Mouse (Mus musculus) lung, postnatal 36 days (tissue): Measurements from ENCODE around the gene Mical3.
"Not testable (repeated sequence)": the region's sequence is repeated elsewhere in the genome, so short reads cannot be mapped to it uniquely, and the experiment has no call there.

ENCODE experiments used
- DNase-seq: peaks from one replicate; pipeline ENCODE4 v3.0.0; 2022; ENCODE audit warnings: mixed read lengths

The Mical3 gene

GRCm38 (mm10) chr6:120916972-120917881 lies 213.6 kb downstream of the Mical3 start:
- peak; percentile 65 for DNase-seq

DNA sequence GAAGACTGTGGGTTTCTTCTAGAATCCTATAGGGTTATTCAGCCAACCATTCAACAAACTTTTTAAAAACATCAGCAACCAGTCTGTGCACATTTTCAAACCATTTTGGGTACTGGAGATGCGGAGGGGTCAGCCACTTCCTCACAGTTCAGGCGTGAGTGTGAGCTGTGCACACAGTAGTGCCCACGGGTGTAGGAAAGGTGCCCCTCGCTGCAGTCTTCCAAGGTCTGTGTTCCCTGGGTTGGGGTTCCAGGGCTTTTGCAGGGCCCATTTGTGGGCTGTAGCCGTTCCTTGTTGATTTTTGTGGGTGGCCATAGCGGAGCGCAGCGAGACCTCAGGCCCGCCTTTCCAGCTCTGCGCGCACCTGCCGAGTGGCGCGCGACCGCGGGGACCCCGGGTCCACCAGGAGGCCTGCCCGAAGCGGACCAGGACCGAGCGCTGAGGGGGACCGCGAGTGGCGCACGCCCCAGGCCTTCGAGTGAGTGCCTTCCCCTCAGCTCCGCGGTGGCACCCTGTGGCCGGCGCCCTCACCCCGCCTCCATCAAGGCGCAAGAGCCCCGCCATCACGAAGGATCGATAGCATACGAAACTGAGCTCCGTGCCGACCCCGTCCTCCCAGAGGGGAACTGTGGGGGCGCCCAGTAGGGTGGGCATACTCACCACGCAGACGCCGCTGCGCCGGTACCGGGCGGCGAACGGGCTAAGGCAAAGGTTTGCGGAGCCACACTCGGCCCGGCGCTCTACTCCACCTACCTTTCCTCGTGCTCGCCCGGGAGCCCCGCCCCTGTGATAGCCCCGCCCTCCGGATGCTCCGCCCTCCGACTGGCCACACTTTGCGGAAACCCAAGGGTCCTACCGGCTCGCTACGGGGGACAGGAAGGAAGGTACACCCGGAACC lies 214.5 kb downstream of the Mical3 start, which contains the start of gene Bid:
Gene Bid (minus strand): TSS at position 780 of the 898 bp plus-strand sequence.
- peak; percentile 96 for DNase-seq

- DNase-seq, result no peak
Measured at GRCm38 (mm10) chr6:120915649-120915975, 215.2 kb downstream of the Mical3 start.

DNA sequence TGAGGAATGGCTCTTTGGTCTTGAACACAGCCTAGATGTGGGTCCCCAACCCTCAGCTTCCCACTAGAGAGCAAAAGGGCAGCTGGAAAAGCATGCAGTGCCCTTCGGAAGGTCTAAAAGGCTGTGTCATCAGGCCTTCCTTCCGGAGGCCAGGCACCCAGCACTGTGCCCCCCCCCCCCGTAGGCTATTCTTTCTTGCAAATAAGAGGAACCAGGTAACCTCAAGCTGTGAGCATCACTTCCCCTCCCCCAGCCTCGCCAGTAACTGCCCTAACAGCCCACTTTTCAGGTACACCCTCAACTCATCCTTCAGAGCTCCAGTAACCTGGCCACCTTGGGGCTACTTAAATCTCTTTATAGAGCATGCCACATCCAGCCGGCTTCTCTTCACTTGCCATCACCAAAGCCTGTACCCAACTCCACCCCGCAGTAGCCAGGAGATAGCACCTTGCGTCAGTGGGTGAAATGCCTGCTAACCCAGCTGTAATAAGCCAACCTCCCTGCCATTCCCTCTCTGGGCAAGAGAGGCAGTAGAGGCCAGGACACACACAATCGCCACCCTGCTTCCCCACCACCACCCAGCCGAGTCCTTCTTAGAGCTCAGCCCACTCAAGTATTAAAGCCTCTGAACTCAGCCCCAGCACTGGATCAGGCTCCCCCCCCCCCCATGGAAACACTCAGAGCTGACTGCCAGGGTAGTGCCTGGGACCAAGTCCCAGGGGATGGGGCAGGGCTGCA lies 215.7 kb downstream of the Mical3 start:
- DNase-seq, result peak; percentile 63

DNA sequence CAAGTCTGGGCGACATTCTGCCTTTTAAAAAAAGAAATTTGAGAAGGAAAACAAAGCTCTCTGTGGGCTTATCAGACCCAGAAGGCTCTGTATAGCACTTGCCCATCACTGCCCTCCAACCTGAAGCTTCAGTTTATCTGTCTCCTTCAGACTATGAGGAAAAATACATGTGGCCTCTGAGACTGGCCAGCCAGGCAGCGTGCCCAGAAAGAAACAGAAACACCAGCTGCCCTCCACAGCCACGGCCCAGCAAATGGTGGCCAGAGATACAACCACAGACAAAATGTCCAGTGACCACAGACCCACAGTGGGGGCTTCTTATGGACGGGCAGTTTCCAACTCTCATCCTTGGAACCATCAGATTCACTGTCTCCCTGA lies 216.3 kb downstream of the Mical3 start:
- DNase-seq, result no peak

DNA sequence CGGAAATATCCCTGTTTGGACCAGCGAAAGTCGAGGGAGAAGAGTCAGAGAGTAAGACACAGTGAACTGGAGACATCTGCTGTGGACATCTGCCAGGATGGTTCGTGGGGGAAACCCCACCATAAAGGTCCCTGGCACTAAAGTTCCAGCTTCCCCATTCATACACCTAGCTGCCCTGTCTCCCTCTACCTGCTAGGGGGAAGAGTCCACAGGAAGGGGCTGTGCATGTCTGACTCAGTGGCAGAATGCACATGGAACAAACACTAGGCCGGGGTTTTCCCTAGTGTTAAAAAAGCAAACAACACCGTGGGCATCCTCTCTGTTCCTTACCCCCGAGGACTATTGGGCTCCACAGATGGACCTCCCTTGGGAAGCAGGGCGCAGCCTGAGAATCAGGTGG lies 217.0 kb downstream of the Mical3 start:
- no peak for DNase-seq

DNA sequence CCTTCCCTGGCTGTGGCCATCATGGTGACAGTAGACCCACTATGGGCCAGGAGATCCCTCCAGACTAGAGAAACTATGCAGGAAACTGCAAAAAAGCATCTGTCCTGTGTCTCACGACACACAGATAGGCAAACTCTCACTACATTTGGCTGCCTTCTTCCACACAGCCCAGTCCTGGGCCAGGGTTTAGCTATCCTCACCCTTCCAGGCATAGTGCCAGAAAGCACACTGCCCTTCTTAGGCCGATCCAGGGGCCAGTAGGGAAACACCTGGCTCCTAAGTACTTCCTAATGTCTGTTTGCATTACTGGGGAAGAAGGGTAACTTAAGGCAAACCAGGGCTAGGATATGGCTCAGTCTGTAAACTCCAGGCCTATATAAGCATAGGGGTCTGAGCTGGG lies 217.9 kb downstream of the Mical3 start:
- DNase-seq, result no peak

DNA sequence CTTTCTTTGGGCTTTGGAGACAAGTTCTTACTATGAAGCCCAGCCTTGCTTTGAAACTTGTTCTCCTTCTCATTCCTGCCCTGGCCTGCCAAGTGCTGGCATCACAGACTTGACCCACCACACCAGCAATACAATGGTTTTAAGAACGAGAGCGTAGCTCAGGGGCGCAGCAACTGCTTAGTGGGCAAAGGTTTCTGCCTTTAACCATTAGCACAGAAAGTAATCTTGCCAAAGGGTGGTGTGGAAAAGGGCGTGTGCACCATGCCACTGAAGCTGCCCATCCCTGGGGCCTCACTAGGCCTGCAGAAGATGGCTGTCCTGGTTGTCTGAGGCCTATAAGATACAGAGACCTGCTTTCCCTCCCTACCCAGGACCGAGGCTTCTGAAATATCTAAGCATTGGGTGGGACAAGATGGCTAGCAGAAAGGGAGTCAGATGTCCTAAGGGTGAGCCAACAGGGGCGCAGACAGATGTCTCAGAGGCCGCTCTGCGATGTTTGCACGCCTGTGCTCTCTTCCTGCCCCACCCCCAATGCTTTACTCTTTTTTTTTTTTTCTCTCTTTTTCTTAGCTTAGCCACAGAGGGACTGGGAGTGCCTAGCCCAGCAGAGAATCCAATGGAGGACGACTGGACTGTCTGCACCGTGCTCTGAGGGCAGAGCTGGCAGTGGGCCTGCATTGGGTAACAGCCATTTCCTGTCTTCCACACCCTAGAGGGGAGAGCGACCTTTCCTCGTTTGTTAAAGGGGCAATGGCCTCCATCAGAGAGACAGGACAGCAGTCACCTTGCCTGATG lies 219.4 kb downstream of the Mical3 start:
- peak; percentile 58 for DNase-seq

DNA sequence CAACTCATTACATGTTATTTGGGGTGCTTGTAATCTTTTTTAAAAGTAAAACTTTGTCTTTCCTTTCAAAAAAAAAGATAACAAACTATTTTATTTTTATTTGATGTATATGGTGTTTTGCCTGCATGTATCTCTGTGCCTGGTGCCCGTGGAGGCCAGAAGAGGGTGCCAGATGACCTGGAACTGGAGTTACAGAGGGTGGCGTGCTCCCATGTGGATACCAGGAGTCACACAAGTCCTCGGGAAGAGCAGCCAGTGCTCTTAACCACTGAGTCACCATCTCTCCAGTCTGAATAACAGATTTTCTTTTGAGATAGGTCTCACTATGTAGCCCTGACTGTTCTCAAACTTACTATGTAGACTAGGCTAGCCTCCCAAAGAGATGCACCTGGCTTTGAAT lies 221.3 kb downstream of the Mical3 start:
- DNase-seq, result no peak

DNA sequence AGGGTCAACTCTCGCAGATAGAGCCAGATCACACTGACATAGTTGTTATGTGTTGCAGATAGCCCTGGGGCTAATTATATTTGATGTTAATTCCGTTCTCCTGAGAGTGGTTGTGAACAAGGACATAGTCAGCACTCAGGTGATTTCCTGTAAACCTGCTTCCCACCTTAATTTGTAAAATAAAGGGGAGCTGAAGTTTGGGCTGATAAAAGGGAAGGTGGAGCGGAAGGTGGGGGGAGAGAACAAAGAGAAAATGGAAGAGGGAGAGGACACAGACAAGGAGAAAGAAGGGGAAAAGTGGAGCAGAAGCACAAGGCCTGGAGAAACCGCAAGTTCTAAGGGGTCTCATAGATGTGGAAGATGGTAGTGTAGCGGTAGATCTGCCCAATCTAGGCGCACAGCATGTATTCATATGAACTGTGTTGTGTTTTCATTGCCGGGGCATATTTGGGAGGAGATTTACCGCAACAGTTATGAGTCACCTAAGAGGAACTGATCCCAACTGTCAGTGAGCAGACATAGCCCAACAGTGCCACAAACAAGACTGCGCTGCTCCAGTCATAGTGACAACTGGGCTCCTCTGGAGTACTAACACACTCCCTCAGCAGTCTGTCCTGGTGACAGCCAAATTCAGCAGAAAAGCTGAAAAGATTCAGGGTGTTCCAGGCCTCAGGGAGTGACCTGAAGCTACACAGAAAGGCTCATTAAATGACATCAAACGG lies 222.8 kb downstream of the Mical3 start:
- not testable (repeated sequence) for DNase-seq

DNA sequence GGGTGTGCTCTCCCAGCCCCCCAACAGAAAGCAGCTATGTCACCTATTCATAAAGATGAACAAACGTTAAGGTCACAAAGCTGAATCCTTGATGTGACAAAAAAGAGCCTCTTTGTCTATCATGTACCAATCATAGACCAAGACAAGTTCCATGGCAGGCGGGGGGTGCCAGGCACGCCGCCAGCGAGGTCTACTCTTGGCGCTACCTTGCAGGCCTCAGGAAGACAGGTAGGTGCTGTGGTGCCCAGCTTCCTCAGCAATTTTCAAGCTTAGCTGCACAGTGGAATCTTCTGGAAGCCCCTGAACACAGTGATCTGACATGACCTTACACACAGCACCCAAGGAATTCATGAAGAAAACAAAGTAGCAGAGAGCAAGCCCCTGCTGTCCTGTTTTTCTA lies 224.3 kb downstream of the Mical3 start:
- DNase-seq, result no peak

DNA sequence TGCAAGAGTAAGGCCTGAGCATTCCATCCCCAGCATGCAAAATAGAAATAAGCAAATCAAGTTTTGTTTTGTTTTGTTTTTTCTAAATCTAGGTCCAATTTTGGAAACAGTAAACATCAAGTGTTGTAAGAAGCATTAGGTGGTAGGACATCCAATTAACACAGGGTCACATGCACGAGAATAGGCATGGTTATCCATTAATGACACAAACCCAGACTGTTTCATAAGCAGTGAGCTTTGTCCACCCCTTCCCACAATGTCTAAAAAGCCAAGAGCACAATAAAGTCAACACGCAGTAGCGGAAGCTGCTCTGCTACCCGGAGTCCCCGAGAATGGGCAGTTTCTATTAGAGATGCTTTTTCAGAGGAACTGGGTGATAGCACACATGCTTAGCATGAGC lies 225.7 kb downstream of the Mical3 start:
- DNase-seq, result no peak

GRCm38 (mm10) chr6:120903961-120904360 lies 226.8 kb downstream of the Mical3 start:
- no peak for DNase-seq

- peak; percentile 46 for DNase-seq
Measured at GRCm38 (mm10) chr6:120903450-120903912, 227.3 kb downstream of the Mical3 start.

DNA sequence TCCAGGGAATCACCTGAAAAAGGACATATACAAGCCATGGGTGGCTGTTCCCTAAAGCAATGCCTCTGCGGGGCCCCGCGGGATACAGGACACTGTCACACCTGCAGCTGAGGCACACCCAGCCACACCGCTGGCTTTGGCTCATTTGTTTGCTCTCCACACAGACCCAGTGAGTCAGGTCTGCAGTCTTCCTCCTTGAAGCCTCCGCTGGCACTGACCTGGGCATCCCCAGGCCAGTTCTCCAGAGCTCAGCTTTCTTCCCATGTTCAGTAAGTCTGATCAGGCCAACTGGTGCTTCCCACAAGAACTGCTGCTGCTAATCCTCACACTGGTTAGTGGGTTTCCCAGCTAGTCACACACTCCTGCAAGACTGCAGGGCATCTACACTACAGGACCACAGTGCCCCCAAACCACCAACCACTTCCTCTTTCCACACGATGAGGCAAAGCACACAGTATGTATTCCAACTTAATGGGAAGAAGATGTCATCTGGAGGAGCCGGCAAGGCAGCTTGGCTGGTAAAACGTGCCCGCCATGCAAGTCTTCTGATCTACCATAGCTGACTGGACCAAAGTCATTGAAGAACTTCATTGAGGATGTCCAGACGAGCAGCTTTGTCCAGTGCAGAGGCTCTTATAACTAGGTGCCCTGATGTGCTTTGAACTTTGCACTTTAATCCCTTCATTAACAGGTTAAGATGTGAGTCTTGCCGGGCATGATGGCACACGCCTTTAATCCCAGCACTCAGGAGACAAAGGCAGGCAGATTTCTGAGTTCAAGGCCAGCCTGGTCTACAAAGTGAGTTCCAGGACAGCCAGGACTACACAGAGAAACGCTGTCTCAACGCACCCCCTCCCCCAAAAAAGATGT lies 228.8 kb downstream of the Mical3 start:
- peak; percentile 34 for DNase-seq

DNA sequence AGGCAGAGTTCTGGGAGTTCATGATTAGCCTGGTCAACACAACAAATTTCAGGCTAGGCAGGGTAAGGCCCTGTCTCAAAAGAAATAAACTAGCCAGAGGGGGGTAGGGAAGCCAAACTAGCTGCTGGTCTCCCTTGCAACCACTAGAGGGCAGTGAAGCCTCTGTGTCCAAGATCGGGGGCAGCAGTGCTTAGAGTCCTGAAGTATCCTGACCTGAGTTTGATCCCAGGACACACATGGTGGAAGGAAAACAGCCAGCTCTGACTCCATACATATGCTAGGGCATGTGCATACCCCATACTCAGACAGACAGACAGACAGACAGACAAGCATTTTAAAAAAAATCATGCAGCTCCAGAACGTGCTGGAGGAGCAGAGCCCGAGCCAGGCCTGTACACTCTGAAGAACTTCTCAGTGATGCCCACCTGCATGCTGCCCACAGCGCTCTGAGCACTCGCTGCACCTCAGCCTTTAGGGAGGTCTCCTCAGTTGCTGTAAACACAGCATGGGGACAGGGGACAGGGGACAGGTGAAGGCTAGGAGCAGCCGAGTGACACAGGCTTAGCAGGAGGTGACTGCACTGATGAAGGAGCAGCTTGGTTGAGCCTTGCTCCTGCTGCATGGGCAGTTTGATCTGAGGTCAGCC lies 232.5 kb downstream of the Mical3 start:
- DNase-seq, result peak; percentile 58

DNA sequence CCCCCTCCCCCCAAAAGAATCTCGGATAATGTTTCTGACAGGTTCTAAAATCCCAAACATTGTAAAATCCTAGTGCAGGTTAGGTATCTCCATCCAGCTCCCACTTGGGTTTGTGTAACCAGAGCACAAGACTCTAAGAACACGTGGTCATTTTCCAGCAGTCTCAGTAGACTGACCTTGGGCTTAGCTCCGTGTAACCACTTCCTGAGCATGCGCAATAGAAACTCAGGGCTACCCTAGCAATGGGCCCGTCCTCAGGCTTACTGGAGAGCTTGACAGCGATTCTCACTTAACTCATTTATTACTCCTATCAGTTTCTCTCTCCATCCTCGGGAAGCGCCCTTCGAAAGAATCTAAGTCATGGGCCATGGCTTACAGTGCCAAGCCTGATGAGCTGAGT lies 236.3 kb downstream of the Mical3 start:
- DNase-seq, result no peak

GRCm38 (mm10) chr6:120894089-120894488 lies 236.7 kb downstream of the Mical3 start:
- DNase-seq, result no peak

DNA sequence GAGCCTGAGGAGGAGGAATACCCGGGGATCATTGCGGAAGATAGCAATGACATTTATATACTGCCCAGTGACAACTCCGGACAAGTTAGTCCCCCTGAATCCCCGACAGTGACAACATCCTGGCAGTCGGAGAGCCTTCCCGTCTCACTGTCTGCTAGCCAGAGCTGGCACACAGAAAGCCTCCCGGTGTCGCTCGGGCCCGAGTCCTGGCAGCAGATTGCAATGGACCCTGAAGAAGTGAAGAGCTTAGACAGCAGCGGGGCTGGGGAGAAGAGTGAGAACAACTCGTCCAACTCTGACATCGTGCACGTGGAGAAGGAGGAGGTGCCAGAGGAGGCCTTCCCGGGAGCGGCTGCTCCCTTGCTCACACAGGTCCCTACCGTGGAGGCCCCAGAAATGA lies 244.1 kb downstream of the Mical3 start:
- DNase-seq, result no peak

GRCm38 (mm10) chr6:120884436-120884835 lies 246.4 kb downstream of the Mical3 start:
- no peak for DNase-seq
